Mouse (Mus musculus) ES-Bruce4 (cell line): ENCODE measurements around the gene Gm3233.

Experiments used
- CTCF ChIP-seq: IDR thresholded peaks from one replicate; pipeline ENCODE4 v1.8.1; 2011; ENCODE audit warnings: low read depth, low read length
- EP300 ChIP-seq: IDR thresholded peaks from 2 replicates; pipeline ENCODE4 v1.6.1; 2011; ENCODE audit warnings: low read depth, low read length; ENCODE audit not compliant: insufficient read depth
- POLR2A ChIP-seq: IDR thresholded peaks from one replicate; pipeline ENCODE4 v1.8.1; 2011; ENCODE audit warnings: low read length; ENCODE audit not compliant: insufficient read depth

DNA sequence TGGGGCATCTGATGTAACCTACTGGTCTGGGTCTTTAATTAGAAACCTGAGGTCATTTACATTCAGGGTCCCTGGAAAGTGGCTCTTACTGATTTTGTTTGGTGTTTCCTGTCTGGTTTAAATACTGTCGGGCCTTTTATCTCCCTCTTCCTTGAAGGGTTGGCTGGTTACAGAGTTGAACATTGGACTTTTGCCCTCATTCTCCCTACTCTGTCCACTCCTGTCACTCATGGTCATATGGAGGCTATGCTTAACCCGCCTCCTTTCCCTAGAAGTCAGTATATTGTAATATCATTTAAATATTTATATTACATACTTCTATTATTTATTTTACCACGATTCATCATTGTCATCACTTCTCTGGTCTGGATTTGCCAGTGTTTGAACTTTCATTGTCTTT is 44.6 kb upstream of the Gm3233 start:
- TF ChIP-seq POLR2A (no peak), EP300 (no peak), CTCF (no peak)
